Mouse (Mus musculus) heart, postnatal 0 days (tissue): ENCODE measurements around the gene Tjp3. TPM values are rescaled to one million over a fixed set of nuclear protein-coding genes. Genes with fewer than 3 reads are reported as not detected.

ENCODE experiments used
- ATAC-seq: fragments of 200-750 bp; cut with Nextera tagmentation; 2 replicates; pipeline ENCODE4 v1.8.0; 2017; ENCODE audit warnings: low read depth, moderate number of reproducible peaks, moderate library complexity; ENCODE audit not compliant: insufficient read depth
- DNase-seq: peaks from one replicate; pipeline ENCODE4 v3.0.0-alpha.2; 2016; ENCODE audit warnings: low spot score
- H3K27ac ChIP-seq: fragments of 300-500 bp; sonication (generic); 2 replicates; pipeline ENCODE4 v1.5.1; 2014; ENCODE audit warnings: low read depth, mild to moderate bottlenecking
- H3K27me3 ChIP-seq: fragments of 300-500 bp; sonication (generic); 2 replicates; pipeline ENCODE4 v1.6.1; 2014; ENCODE audit warnings: low read length, mixed read lengths; ENCODE audit not compliant: control insufficient read depth, insufficient read depth
- H3K36me3 ChIP-seq: fragments of 300-500 bp; sonication (generic); replicated peaks from 2 replicates; pipeline ENCODE4 v1.6.1; 2014; ENCODE audit warnings: low read length, mixed read lengths; ENCODE audit not compliant: control insufficient read depth, insufficient read depth
- H3K4me1 ChIP-seq: fragments of 300-500 bp; sonication (generic); 2 replicates; pipeline ENCODE4 v1.6.1; 2014; ENCODE audit warnings: antibody characterized with exemption; ENCODE audit not compliant: control insufficient read depth, insufficient read depth
- H3K4me2 ChIP-seq: fragments of 300-500 bp; sonication (generic); 2 replicates; pipeline ENCODE4 v1.6.1; 2014; ENCODE audit warnings: low read depth, mild to moderate bottlenecking, low read length, moderate library complexity
- H3K4me3 ChIP-seq: fragments of 300-500 bp; sonication (generic); 2 replicates; pipeline ENCODE4 v1.5.1; 2014; ENCODE audit warnings: low read depth, low read length
- H3K9ac ChIP-seq: fragments of 300-500 bp; sonication (generic); replicated peaks from 2 replicates; pipeline ENCODE4 v1.6.1; 2014; ENCODE audit warnings: low read depth, low read length, mixed read lengths
- H3K9me3 ChIP-seq: fragments of 300-500 bp; sonication (generic); replicated peaks from 2 replicates; pipeline ENCODE4 v1.6.1; 2016; ENCODE audit warnings: low read length; ENCODE audit not compliant: control insufficient read depth
- CTCF ChIP-seq: IDR thresholded peaks from 2 replicates; pipeline ENCODE4 v1.5.1; 2016; ENCODE audit warnings: antibody characterized with exemption, control low read depth, low read depth
- EP300 ChIP-seq: IDR thresholded peaks from 2 replicates; pipeline ENCODE4 v1.6.1; 2016; ENCODE audit warnings: antibody characterized with exemption, low read depth
- WGBS: fragments of 180-500 bp; shearing (Covaris S2); extraction: QIAGEN DNeasy Blood & Tissue Kit; methylation state at CpG from one replicate; pipeline ENCODE4 v1.1.7; 2014; 5-methylcytosine and 5-hydroxymethylcytosine counted together
- polyA plus RNA-seq: library from polyadenylated mRNA; unstranded; fragments of >200 nt; fragmentation: Nextera tagmentation; extraction: Ambion mirVana; gene quantifications from 2 replicates; pipeline ENCODE4 v1.2.1, GENCODE M21; 2015
- total RNA-seq: library from RNA; depleted of rRNA; stranded (reverse); fragments of >200 nt; gene quantifications from 2 replicates; pipeline ENCODE4 v1.2.3, GENCODE M21; 2014; ENCODE audit warnings: low replicate concordance

Tjp3 gene
- total and polyA plus RNA-seq, 2 experiments from 2014 or later = 0.51 to 2.3 TPM

DNA sequence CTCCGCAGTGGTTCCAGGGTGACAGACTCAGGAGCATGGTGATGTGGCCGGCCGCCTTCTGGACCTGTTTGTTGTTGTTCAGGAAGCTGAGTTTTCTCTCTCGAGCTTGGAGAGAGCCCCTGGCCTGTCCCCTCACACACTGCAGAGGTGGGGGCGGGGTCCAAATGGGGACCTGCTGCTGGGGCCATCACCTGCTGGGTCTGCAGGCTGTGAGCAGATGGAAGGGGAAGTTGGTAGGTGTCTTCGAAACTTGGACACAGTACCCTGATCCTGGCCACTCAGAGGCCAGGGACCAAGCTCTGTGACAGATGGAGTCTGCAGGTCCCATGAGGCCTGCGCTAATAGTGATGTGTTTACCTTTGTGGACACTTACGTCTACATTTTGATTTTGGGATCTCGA lies 9.9 kb upstream of the Tjp3 start:
- Histone ChIP-seq H3K4me2 (no peak overlapping the region), H3K4me1 (peaks cover 57% of the 10 kb centered on the region), H3K27me3 (no peaks in the 10 kb centered on the region), H3K27ac (no peak overlapping the region), H3K36me3 (peaks cover 8% of the 10 kb centered on the region), H3K9me3 (no peaks in the 10 kb centered on the region), H3K4me3 (no peak overlapping the region), H3K9ac (no peak overlapping the region)
- no peak for DNase-seq
- WGBS = 78% methylated on average over 9 of the region's 9 CpGs
- TF ChIP-seq CTCF = no peak
- no peak for TF ChIP-seq EP300
- no peak for ATAC-seq

GRCm38 (mm10) chr10:81300352-81300907 lies 9.0 kb upstream of the Tjp3 start:
- Histone ChIP-seq H3K9me3 (no peaks in the 10 kb centered on the region), H3K27me3 (no peaks in the 10 kb centered on the region), H3K4me1 (peaks cover 62% of the 10 kb centered on the region), H3K36me3 (no peaks in the 10 kb centered on the region), H3K27ac (no peak overlapping the region), H3K9ac (no peak overlapping the region), H3K4me2 (no peak overlapping the region), H3K4me3 (no peak overlapping the region)
- WGBS = 75% methylated on average over 9 of the region's 9 CpGs
- no peak for TF ChIP-seq CTCF
- no peak for TF ChIP-seq EP300
- DNase-seq = no peak
- no peak for ATAC-seq

- Histone ChIP-seq H3K4me2 (no peak overlapping the region), H3K9ac (0 out of 2 replicates have a peak overlapping the region, but pooled peaks have one; percentile 8), H3K4me1 (peaks cover 63% of the 10 kb centered on the region), H3K9me3 (no peaks in the 10 kb centered on the region), H3K27me3 (no peaks in the 10 kb centered on the region), H3K4me3 (no peak overlapping the region), H3K36me3 (no peaks in the 10 kb centered on the region), H3K27ac (0 out of 2 replicates have a peak overlapping the region, but pooled peaks have one; percentile 82)
- DNase-seq = no peak
- TF ChIP-seq CTCF (no peak), EP300 (no peak)
- no peak for ATAC-seq
- WGBS = 76% methylated on average over 14 of the region's 14 CpGs
Measured at GRCm38 (mm10) chr10:81299585-81300351, 8.4 kb upstream of the Tjp3 start.

DNA sequence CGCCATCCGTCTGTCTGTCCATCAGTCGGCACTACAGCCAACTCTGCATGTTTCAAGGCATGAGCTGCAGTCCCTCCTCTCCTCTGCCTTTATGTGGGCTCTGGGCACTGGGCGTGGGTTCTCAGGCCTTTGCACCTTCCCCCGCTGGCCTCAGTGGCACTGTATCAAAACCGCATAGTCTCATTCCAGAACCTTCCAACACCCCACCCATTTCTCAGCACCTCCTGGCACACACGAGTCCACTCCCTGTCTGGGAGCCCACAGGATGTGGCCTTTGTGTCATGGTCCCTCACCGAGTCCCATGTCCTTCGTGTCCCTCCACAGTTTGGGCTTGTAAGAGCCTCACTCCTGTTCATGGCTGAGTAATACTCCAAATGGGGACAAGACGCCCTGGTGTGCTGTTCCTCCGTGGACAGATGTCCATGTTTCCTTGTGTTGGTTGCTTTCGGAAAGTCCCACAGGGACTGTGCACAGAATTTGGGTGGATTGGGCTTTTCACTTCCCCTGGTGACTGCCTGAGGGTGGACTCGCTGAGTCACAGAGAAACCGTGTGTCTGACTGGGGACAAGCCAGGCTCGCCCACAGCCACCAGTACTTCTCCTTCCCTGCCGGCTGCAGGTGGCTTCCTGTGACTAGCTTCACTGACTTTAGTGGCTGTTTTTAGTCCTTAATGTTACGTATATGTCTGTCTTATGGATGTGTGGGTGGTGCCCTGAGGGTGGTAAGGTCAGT lies 7.2 kb upstream of the Tjp3 start:
- Histone ChIP-seq H3K9me3 (no peaks in the 10 kb centered on the region), H3K4me2 (no peak overlapping the region; the same call in 1 of the 2 replicates), H3K9ac (no peak overlapping the region), H3K4me3 (no peak overlapping the region), H3K36me3 (no peaks in the 10 kb centered on the region), H3K27me3 (no peaks in the 10 kb centered on the region), H3K4me1 (peaks cover 74% of the 10 kb centered on the region), H3K27ac (peak overlapping the region; percentile 82)
- ATAC-seq (no peak), DNase-seq (no peak)
- 87% methylated on average over 17 of the region's 17 CpGs for WGBS
- TF ChIP-seq CTCF (no peak), EP300 (0 out of 2 replicates have a peak, but pooled peaks have one; percentile 27)

- H3K4me1 ChIP-seq = peaks cover 68% of the 10 kb centered on the region
- peak overlapping the region; percentile 32 for H3K4me2 ChIP-seq
- H3K27ac ChIP-seq = peak overlapping the region; percentile 82
- 23% methylated on average over 10 of the region's 10 CpGs for WGBS
- H3K9me3 ChIP-seq = no peaks in the 10 kb centered on the region
- H3K27me3 ChIP-seq = no peaks in the 10 kb centered on the region
- no peak overlapping the region for H3K4me3 ChIP-seq
- H3K36me3 ChIP-seq = no peaks in the 10 kb centered on the region
- no peak for DNase-seq
- 0 out of 2 replicates have a peak overlapping the region, but pooled peaks have one; percentile 20 for H3K9ac ChIP-seq
- TF ChIP-seq CTCF (no peak), EP300 (no peak)
- ATAC-seq = peak; percentile 27
Measured at GRCm38 (mm10) chr10:81297845-81298244, 6.5 kb upstream of the Tjp3 start.
